Comparison of ENCODE assay signal across 8 mouse cellular contexts in genomic region chr12:8313270-8313771, GRCm38 (mm10). TPM values are rescaled to one million over a fixed set of nuclear protein-coding genes. Genes with fewer than 3 reads are reported as not detected.
DNase-seq lines count a peak whose midpoint lies in the region; ATAC-seq and TF ChIP-seq lines count a peak whose summit lies in the region.

Gene Hs1bp3 (plus strand): TSS chr12:8313432.

- H3K9ac ChIP-seq in heart, embryonic 12.5 days: peak within 1 kb of the TSS; percentile 74
- H3K9ac ChIP-seq in kidney, postnatal 0 days (ENCODE audit: low read depth, low read length): peak within 1 kb of the TSS; percentile 64
- peak within 1 kb of the TSS; percentile 70 for H3K9ac ChIP-seq in liver, embryonic 13.5 days
- peak within 1 kb of the TSS; percentile 52 for H3K9ac ChIP-seq in stomach, embryonic 14.5 days (replicated peaks; ENCODE audit: low read depth, low read length)

- H3K27ac ChIP-seq in heart, embryonic 12.5 days (ENCODE audit: poor library complexity, severe bottlenecking): no peak within 1 kb of the TSS
- H3K27ac ChIP-seq in kidney, postnatal 0 days: no peak within 1 kb of the TSS
- H3K27ac ChIP-seq in liver, embryonic 13.5 days: no peak within 1 kb of the TSS
- no peak within 1 kb of the TSS for H3K27ac ChIP-seq in stomach, embryonic 14.5 days (ENCODE audit: low read length)

- peak within 1 kb of the TSS; percentile 63 for H3K4me3 ChIP-seq in heart, embryonic 12.5 days
- H3K4me3 ChIP-seq in kidney, postnatal 0 days (replicated peaks; ENCODE audit: low read depth, low read length): peak within 1 kb of the TSS; percentile 64
- H3K4me3 ChIP-seq in liver, embryonic 13.5 days (replicated peaks): peak within 1 kb of the TSS; percentile 66
- peak within 1 kb of the TSS; percentile 63 for H3K4me3 ChIP-seq in stomach, embryonic 14.5 days (ENCODE audit: low read depth, low read length)

- H3K27me3 ChIP-seq in heart, embryonic 12.5 days (replicated peaks): peaks cover 25% of the 10 kb centered on the region
- H3K27me3 ChIP-seq in kidney, postnatal 0 days (ENCODE audit: insufficient read depth, low read length): 0 out of 2 replicates have a peak, but pooled peaks cover 2% of the 10 kb centered on the region
- peaks cover 35% of the 10 kb centered on the region for H3K27me3 ChIP-seq in liver, embryonic 13.5 days
- 0 out of 2 replicates have a peak, but pooled peaks cover 2% of the 10 kb centered on the region for H3K27me3 ChIP-seq in stomach, embryonic 14.5 days (ENCODE audit: control insufficient read depth, insufficient read depth, low read length)

- under 1% methylated on average over 38 of the region's 38 CpGs for WGBS in heart, embryonic 12.5 days
- under 1% methylated on average over 38 of the region's 38 CpGs for WGBS in kidney, postnatal 0 days
- under 1% methylated on average over 34 of the region's 38 CpGs for WGBS in liver, embryonic 13.5 days (ENCODE audit: insufficient replicate concordance)
- WGBS in stomach, embryonic 14.5 days: under 1% methylated on average over 37 of the region's 38 CpGs

- peak; percentile 95 for TF ChIP-seq CTCF in kidney, postnatal 0 days (IDR thresholded peaks at IDR 0.05; ENCODE audit: low read depth)

- H3K36me3 ChIP-seq in heart, embryonic 12.5 days: peaks cover 8% of the 10 kb centered on the region
- peaks cover 5% of the 10 kb centered on the region; the same call in 1 of the 2 replicates for H3K36me3 ChIP-seq in kidney, postnatal 0 days (ENCODE audit: insufficient read depth, low read length)
- 0 out of 2 replicates have a peak, but pooled peaks cover 5% of the 10 kb centered on the region for H3K36me3 ChIP-seq in liver, embryonic 13.5 days
- no peaks in the 10 kb centered on the region for H3K36me3 ChIP-seq in stomach, embryonic 14.5 days (ENCODE audit: control insufficient read depth, insufficient read depth, low read length)

- no peaks in the 10 kb centered on the region for H3K9me3 ChIP-seq in heart, embryonic 12.5 days (replicated peaks)
- no peaks in the 10 kb centered on the region for H3K9me3 ChIP-seq in kidney, postnatal 0 days (replicated peaks; ENCODE audit: low read length)
- no peaks in the 10 kb centered on the region for H3K9me3 ChIP-seq in liver, embryonic 13.5 days (replicated peaks)
- H3K9me3 ChIP-seq in stomach, embryonic 14.5 days (ENCODE audit: control insufficient read depth, low read depth, low read length): no peaks in the 10 kb centered on the region

- peak; percentile 88 for ATAC-seq in erythroblast, adult 5-6 weeks (replicated peaks; ENCODE audit: low FRiP score, poor library complexity, severe bottlenecking)
- peak; percentile 78 for ATAC-seq in heart, embryonic 12.5 days (ENCODE audit: insufficient number of reproducible peaks, low FRiP score)
- peak; percentile 85 for ATAC-seq in kidney, postnatal 0 days (replicated peaks; ENCODE audit: low FRiP score, low read depth)
- peak; percentile 80 for ATAC-seq in liver, embryonic 13.5 days (ENCODE audit: low read depth)
- ATAC-seq in stomach, embryonic 14.5 days (ENCODE audit: insufficient number of reproducible peaks, insufficient read depth, low FRiP score, low read depth): peak; percentile 83

- H3K4me1 ChIP-seq in heart, embryonic 12.5 days (replicated peaks): peaks cover 18% of the 10 kb centered on the region
- peaks cover 11% of the 10 kb centered on the region; the same call in 1 of the 2 replicates for H3K4me1 ChIP-seq in kidney, postnatal 0 days (replicated peaks; ENCODE audit: insufficient read depth, low read length)
- peaks cover 12% of the 10 kb centered on the region; the same call in 1 of the 2 replicates for H3K4me1 ChIP-seq in liver, embryonic 13.5 days (replicated peaks)
- 0 out of 2 replicates have a peak, but pooled peaks cover 7% of the 10 kb centered on the region for H3K4me1 ChIP-seq in stomach, embryonic 14.5 days (ENCODE audit: control insufficient read depth, insufficient read depth, low read length)

- peak within 1 kb of the TSS; percentile 83 for H3K4me2 ChIP-seq in heart, embryonic 12.5 days
- peak within 1 kb of the TSS; percentile 96 for H3K4me2 ChIP-seq in kidney, postnatal 0 days (ENCODE audit: low read length)
- H3K4me2 ChIP-seq in liver, embryonic 13.5 days: peak within 1 kb of the TSS; percentile 84
- H3K4me2 ChIP-seq in stomach, embryonic 14.5 days (replicated peaks; ENCODE audit: low read depth, low read length): peak within 1 kb of the TSS; percentile 57

- DNase-seq in CD4-positive helper T cell, adult 2 months (ENCODE audit: low read depth, low spot score): peak; percentile 87
- DNase-seq in brain, adult 2 months (ENCODE audit: low read depth, low spot score): peak; percentile 91
- DNase-seq in kidney, postnatal 0 days (ENCODE audit: low spot score): peak; percentile 92
- peak; percentile 72 for DNase-seq in liver, embryonic 13.5 days
- DNase-seq in natural killer cell, adult 2 months (ENCODE audit: low spot score in 2 of 2): peak; percentile 74 to 86

RNA-seq across cellular contexts. Expression of gene Hs1bp3, which starts in this region (rescaled TPM):
- total RNA-seq in erythroblast, adult 5-6 weeks (2015; ENCODE audit: low replicate concordance): 1.5 TPM in 1 of 2 replicates, not detected in the other
- 1.1 and 1.8 TPM in 2 replicates for total RNA-seq in erythroblast, adult 5-6 weeks (2017; ENCODE audit: low replicate concordance)
- 16.5 and 18.3 TPM in 2 replicates for polyA plus RNA-seq in heart, embryonic 12.5 days (2016; fragmentation: Nextera tagmentation; extraction: Ambion mirVana)
- polyA plus RNA-seq in kidney, postnatal 0 days (2015; fragmentation: Nextera tagmentation; extraction: Ambion mirVana): 10.2 and 12.2 TPM in 2 replicates
- 3.7 and 4.1 TPM in 2 replicates for polyA plus RNA-seq in liver, embryonic 13.5 days (2015; fragmentation: Nextera tagmentation; extraction: Ambion mirVana)
- 11.2 and 12.1 TPM in 2 replicates for polyA plus RNA-seq in stomach, embryonic 14.5 days (2014; fragmentation: Nextera tagmentation; extraction: Ambion mirVana)
